Mouse (Mus musculus) thymus, adult 2 months (tissue): ENCODE data around the gene Lyrm4. TPM values are rescaled to one million over a fixed set of nuclear protein-coding genes. Genes with fewer than 3 reads are reported as not detected.
A peak's percentile ranks its signal among the peaks of the same experiment; 100 is the strongest.

ENCODE experiments used
- DNase-seq: peaks from one replicate; pipeline ENCODE4 v3.0.0; 2021
- H3K27ac ChIP-seq: fragments of 200-500 bp; 2 replicates; pipeline ENCODE4 v1.5.1; 2012; ENCODE audit warnings: low read length, control low read depth; ENCODE audit not compliant: control insufficient read depth, insufficient read depth
- H3K27me3 ChIP-seq: fragments of 200-500 bp; 2 replicates; pipeline ENCODE4 v1.6.1; 2012; ENCODE audit warnings: mild to moderate bottlenecking, low read length, moderate library complexity, mixed read lengths; ENCODE audit not compliant: control insufficient read depth, insufficient read depth
- H3K36me3 ChIP-seq: fragments of 200-500 bp; 2 replicates; pipeline ENCODE4 v1.6.1; 2012; ENCODE audit warnings: mild to moderate bottlenecking, low read length, moderate library complexity; ENCODE audit not compliant: control insufficient read depth, insufficient read depth
- H3K4me1 ChIP-seq: fragments of 200-500 bp; replicated peaks from 2 replicates; pipeline ENCODE4 v1.6.1; 2012; ENCODE audit warnings: low read length; ENCODE audit not compliant: control insufficient read depth, insufficient read depth
- H3K4me3 ChIP-seq: fragments of 200-500 bp; 2 replicates; pipeline ENCODE4 v1.5.1; 2012; ENCODE audit warnings: mild to moderate bottlenecking, low read length, control low read depth, moderate library complexity; ENCODE audit not compliant: control insufficient read depth, insufficient read depth
- CTCF ChIP-seq: fragments of 200-500 bp; IDR thresholded peaks from 2 replicates; pipeline ENCODE4 v1.5.1; 2012; ENCODE audit warnings: mild to moderate bottlenecking, control low read depth, low read length, moderate library complexity, borderline replicate concordance; ENCODE audit not compliant: control insufficient read depth, poor library complexity, insufficient read depth; ENCODE audit errors: extremely low read depth
- POLR2A ChIP-seq: fragments of 200-500 bp; IDR thresholded peaks from 2 replicates; pipeline ENCODE4 v1.6.1; 2012; ENCODE audit warnings: mild to moderate bottlenecking, low read length, control low read depth, moderate library complexity; ENCODE audit not compliant: control insufficient read depth, poor library complexity, insufficient read depth; ENCODE audit errors: extremely low read depth
- WGBS: fragments of 180-500 bp; shearing (Covaris S2); methylation state at CpG from one replicate; pipeline ENCODE4 v1.1.7; 2018; 5-methylcytosine and 5-hydroxymethylcytosine counted together
- polyA plus RNA-seq: library from polyadenylated mRNA; depleted of rRNA; stranded (reverse); fragments of >200 nt; gene quantifications from 2 replicates; pipeline ENCODE4 v1.2.3, GENCODE M21; 2012

The Lyrm4 gene
- polyA plus RNA-seq, 1 experiment = 4.3 TPM

DNA sequence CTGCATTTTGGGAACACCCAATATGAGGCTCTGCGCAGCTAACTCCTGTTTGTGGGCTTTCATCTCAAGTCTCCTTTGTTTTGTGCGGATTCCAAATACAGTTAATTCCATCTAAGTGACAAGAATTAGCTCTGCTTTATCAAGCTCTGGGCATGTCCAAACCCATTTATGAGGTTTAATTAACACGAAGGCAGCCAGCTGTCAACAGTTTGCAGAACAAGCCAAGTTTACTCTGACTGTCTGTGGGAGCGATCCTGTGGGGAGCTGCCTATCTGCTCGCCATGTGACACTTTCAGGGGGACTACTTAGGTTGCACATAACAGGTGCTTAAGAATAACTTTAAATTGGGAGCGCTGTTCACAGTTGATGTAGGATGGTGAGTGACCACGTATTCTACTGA lies 140.4 kb downstream of the Lyrm4 start:
- no peak for TF ChIP-seq POLR2A
- Histone ChIP-seq H3K36me3 (no peaks in the 10 kb centered on the region), H3K27ac (no peak overlapping the region), H3K4me3 (no peak overlapping the region), H3K27me3 (no peaks in the 10 kb centered on the region), H3K4me1 (no peaks in the 10 kb centered on the region)
- no peak for DNase-seq
- 94% methylated on average over 7 of the region's 7 CpGs for WGBS

DNA sequence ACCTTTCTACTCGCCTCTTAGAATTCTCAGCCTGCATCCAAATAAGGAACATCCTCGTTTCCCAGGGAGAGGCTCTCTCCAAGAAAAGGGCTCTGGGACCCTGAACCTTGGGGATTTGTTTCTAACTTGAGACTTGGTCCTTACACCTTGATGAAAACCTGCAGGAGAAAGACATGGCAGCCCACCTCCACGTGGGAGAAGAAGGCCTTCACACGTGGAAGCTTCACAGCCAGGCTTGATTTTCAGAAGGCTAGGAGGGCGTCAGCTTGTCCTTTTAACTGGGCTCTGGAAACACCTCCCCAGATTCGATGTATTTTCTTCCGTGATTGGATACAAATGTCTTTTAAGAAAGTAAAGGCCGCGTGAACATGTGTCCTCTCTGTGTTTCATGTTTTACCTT lies 147.5 kb downstream of the Lyrm4 start:
- 47% methylated on average over 9 of the region's 9 CpGs for WGBS
- peaks cover 10% of the 10 kb centered on the region; the same call in 1 of the 2 replicates for H3K4me1 ChIP-seq
- TF ChIP-seq POLR2A (no peak), CTCF (no peak)
- H3K4me3 ChIP-seq = no peak overlapping the region
- H3K27ac ChIP-seq = no peak overlapping the region
- no peak for DNase-seq
- no peaks in the 10 kb centered on the region for H3K36me3 ChIP-seq
- H3K27me3 ChIP-seq = peaks cover 9% of the 10 kb centered on the region

DNA sequence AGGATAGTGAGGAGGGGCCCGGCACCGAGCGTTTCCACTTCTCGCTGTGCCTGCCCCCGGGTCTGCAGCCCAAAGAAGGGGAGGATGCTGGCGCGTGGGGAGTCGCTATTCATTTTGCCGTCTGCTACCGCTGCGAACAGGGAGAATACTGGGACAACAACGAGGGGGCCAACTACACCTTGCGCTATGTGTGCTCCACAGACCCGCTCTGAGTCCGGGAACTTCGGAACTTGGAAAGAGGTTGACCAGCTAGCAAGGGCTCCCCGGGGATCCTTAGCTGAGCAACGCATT lies 147.9 kb downstream of the Lyrm4 start:
- no peak overlapping the region for H3K27ac ChIP-seq
- no peaks in the 10 kb centered on the region for H3K36me3 ChIP-seq
- H3K4me3 ChIP-seq = no peak overlapping the region
- 3% methylated on average over 18 of the region's 18 CpGs for WGBS
- no peak for TF ChIP-seq CTCF
- TF ChIP-seq POLR2A = no peak
- H3K4me1 ChIP-seq = peaks cover 10% of the 10 kb centered on the region; the same call in 1 of the 2 replicates
- no peak for DNase-seq
- peaks cover 9% of the 10 kb centered on the region for H3K27me3 ChIP-seq

GRCm38 (mm10) chr13:35968719-35969430 lies 148.5 kb downstream of the Lyrm4 start:
- H3K36me3 ChIP-seq = no peaks in the 10 kb centered on the region
- peaks cover 10% of the 10 kb centered on the region; the same call in 1 of the 2 replicates for H3K4me1 ChIP-seq
- peaks cover 9% of the 10 kb centered on the region for H3K27me3 ChIP-seq
- no peak for TF ChIP-seq CTCF
- no peak for TF ChIP-seq POLR2A
- H3K27ac ChIP-seq = no peak overlapping the region
- peak; percentile 2 for DNase-seq
- H3K4me3 ChIP-seq = peak overlapping the region; percentile 29
- 1% methylated on average over 57 of the region's 57 CpGs for WGBS

DNA sequence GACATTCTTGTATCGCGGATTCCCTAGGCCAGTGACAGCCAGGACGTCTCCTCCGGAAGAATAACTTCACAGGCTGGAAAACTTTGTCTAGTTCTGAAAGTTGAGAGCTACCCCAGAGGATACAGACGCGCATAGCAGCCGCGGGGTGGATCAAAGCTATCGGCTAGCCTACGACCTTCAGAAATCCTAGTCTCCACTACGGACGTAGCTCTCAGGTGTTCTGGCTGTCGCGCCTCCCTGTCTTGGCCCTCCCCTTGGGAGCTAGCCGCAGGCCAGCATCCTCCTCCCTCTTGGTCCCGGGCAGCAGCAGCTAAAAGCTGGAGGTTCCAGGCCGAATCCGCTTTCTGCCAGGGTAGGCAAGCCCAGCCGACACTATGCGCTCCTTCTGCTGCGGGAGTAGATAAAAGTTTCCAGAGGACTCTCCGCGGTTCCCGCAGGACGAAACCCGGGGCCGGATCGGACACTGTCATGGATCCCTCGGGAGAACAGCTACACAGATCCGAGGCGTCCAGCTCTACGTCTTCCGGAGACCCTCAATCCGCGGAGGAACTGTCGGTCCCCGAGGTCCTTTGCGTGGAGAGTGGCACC lies 149.1 kb downstream of the Lyrm4 start:
- Histone ChIP-seq H3K36me3 (no peaks in the 10 kb centered on the region), H3K27me3 (peaks cover 9% of the 10 kb centered on the region), H3K4me1 (peaks cover 10% of the 10 kb centered on the region; the same call in 1 of the 2 replicates), H3K4me3 (peak overlapping the region; percentile 29), H3K27ac (no peak overlapping the region)
- no peak for TF ChIP-seq CTCF
- TF ChIP-seq POLR2A = no peak
- peak; percentile 1 for DNase-seq
- WGBS = 3% methylated on average over 38 of the region's 38 CpGs

DNA sequence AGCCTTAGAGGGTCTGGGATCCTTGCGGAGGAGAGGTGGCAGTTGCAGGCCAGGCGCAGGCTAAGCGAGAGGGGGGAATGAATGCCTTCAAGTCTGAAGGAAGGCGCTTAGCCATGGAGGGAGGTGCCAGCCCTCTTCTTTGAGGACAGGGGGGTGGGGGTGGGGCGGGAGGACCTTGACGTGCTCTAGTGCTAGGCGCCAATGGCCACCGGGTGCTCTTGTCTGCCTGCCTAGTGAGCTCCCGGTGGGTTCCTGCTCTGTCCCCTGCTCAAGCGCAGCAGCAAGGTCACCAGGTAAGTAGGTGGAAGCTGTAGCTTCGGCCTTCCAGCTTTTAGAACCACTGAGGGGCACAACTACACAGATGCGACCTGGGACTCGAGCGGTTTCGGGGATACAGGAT lies 149.6 kb downstream of the Lyrm4 start:
- peaks cover 9% of the 10 kb centered on the region for H3K27me3 ChIP-seq
- TF ChIP-seq POLR2A = no peak
- no peak for TF ChIP-seq CTCF
- no peak for DNase-seq
- peaks cover 10% of the 10 kb centered on the region; the same call in 1 of the 2 replicates for H3K4me1 ChIP-seq
- H3K36me3 ChIP-seq = no peaks in the 10 kb centered on the region
- H3K4me3 ChIP-seq = no peak overlapping the region
- 37% methylated on average over 15 of the region's 15 CpGs for WGBS
- H3K27ac ChIP-seq = no peak overlapping the region
